Mouse (Mus musculus) bone marrow macrophage, adult 2 months (primary cell): ENCODE data around the gene Slit3. TPM values are rescaled to one million over a fixed set of nuclear protein-coding genes. Genes with fewer than 3 reads are reported as not detected.

Experiments used
- H3K27ac ChIP-seq: 2 replicates; pipeline ENCODE4 v1.5.1; 2012; ENCODE audit warnings: low read depth, low read length; ENCODE audit not compliant: insufficient read depth
- H3K4me1 ChIP-seq: 2 replicates; pipeline ENCODE4 v1.6.1; 2012; ENCODE audit warnings: low read length; ENCODE audit not compliant: control insufficient read depth, insufficient read depth
- H3K4me3 ChIP-seq: 2 replicates; pipeline ENCODE4 v1.5.1; 2012; ENCODE audit warnings: mild to moderate bottlenecking, low read length, moderate library complexity; ENCODE audit not compliant: insufficient read depth
- CTCF ChIP-seq: IDR thresholded peaks from 2 replicates; pipeline ENCODE4 v1.5.1; 2012; ENCODE audit warnings: low read depth, mild to moderate bottlenecking, low read length, moderate library complexity
- POLR2A ChIP-seq: IDR thresholded peaks from 2 replicates; pipeline ENCODE4 v1.6.1; 2012; ENCODE audit warnings: mild to moderate bottlenecking, low read depth, low read length, borderline replicate concordance
- polyA plus RNA-seq: library from polyadenylated mRNA; stranded (reverse); fragments of >200 nt; gene quantifications from 2 replicates; pipeline ENCODE4 v1.2.4, GENCODE M21; 2012; ENCODE audit not compliant: missing spikeins, insufficient read depth, insufficient read length

Slit3 gene
- polyA plus RNA-seq, 1 experiment = not detected

GRCm38 (mm10) chr11:35598732-35599131 lies 477.7 kb downstream of the Slit3 start:
- no peak for TF ChIP-seq POLR2A
- no peak for TF ChIP-seq CTCF
- H3K27ac ChIP-seq = no peak overlapping the region
- H3K4me1 ChIP-seq = no peaks in the 10 kb centered on the region
- H3K4me3 ChIP-seq = no peak overlapping the region

GRCm38 (mm10) chr11:35601652-35602240 lies 480.7 kb downstream of the Slit3 start:
- TF ChIP-seq CTCF = no peak
- Histone ChIP-seq H3K4me3 (no peak overlapping the region), H3K4me1 (no peaks in the 10 kb centered on the region), H3K27ac (no peak overlapping the region)

- no peaks in the 10 kb centered on the region for H3K4me1 ChIP-seq
- no peak overlapping the region for H3K4me3 ChIP-seq
- no peak for TF ChIP-seq CTCF
- TF ChIP-seq POLR2A = no peak
- H3K27ac ChIP-seq = no peak overlapping the region
These were observed 481.6 kb downstream of the Slit3 start for GRCm38 (mm10) chr11:35602586-35602985.

- Histone ChIP-seq H3K4me1 (no peaks in the 10 kb centered on the region), H3K27ac (no peak overlapping the region), H3K4me3 (no peak overlapping the region)
- TF ChIP-seq CTCF (0 out of 2 replicates have a peak, but pooled peaks have one; percentile 8), POLR2A (no peak)
These were observed 482.9 kb downstream of the Slit3 start for GRCm38 (mm10) chr11:35603946-35604345.

GRCm38 (mm10) chr11:35604848-35605790 lies 484.1 kb downstream of the Slit3 start:
- no peaks in the 10 kb centered on the region for H3K4me1 ChIP-seq
- no peak for TF ChIP-seq CTCF
- TF ChIP-seq POLR2A = no peak
- no peak overlapping the region for H3K27ac ChIP-seq
- H3K4me3 ChIP-seq = no peak overlapping the region

GRCm38 (mm10) chr11:35607191-35607590 lies 486.2 kb downstream of the Slit3 start:
- TF ChIP-seq POLR2A (no peak), CTCF (no peak)
- H3K27ac ChIP-seq = no peak overlapping the region
- no peaks in the 10 kb centered on the region for H3K4me1 ChIP-seq
- no peak overlapping the region for H3K4me3 ChIP-seq

GRCm38 (mm10) chr11:35608794-35609193 lies 487.8 kb downstream of the Slit3 start:
- no peak overlapping the region for H3K27ac ChIP-seq
- H3K4me1 ChIP-seq = no peaks in the 10 kb centered on the region

GRCm38 (mm10) chr11:35612262-35612896 lies 491.4 kb downstream of the Slit3 start:
- Histone ChIP-seq H3K4me3 (no peak overlapping the region), H3K4me1 (no peaks in the 10 kb centered on the region), H3K27ac (no peak overlapping the region)
- no peak for TF ChIP-seq CTCF
- TF ChIP-seq POLR2A = no peak

More at GRCm38 (mm10) chr11:35608794-35609193, 487.8 kb downstream of the Slit3 start:
- no peak overlapping the region for H3K4me3 ChIP-seq
- TF ChIP-seq CTCF (no peak), POLR2A (no peak)

GRCm38 (mm10) chr11:35614530-35614929 lies 493.5 kb downstream of the Slit3 start:
- TF ChIP-seq POLR2A = no peak
- TF ChIP-seq CTCF = no peak
- Histone ChIP-seq H3K4me3 (no peak overlapping the region), H3K4me1 (no peaks in the 10 kb centered on the region), H3K27ac (no peak overlapping the region)
